Mouse (Mus musculus): ENCODE data around the gene Mturn. TPM values are rescaled to one million over a fixed set of nuclear protein-coding genes. Genes with fewer than 3 reads are reported as not detected.

The Mturn gene
- 7.3 TPM for polyA plus RNA-seq (2014; fragmentation: Illumina TruSeq; extraction: RNeasy Lipid Tissue Mini Kit (QIAGEN cat#74804); ENCODE audit: low read depth, low replicate concordance)

GRCm38 (mm10) chr6:54680891-54681745 lies at the start of gene Mturn:
Gene Mturn, plus strand, starts transcription at chr6:54681624.

Other genes starting within 250 kb of the Mturn start
- 5.1 TPM for gene Scrn1, start 115.1 kb upstream of the Mturn start, polyA plus RNA-seq (2014; fragmentation: Illumina TruSeq; extraction: RNeasy Lipid Tissue Mini Kit (QIAGEN cat#74804); ENCODE audit: low read depth, low replicate concordance)
- 40.2 TPM for gene Plekha8, start 86.5 kb upstream of the Mturn start, polyA plus RNA-seq (2014; fragmentation: Illumina TruSeq; extraction: RNeasy Lipid Tissue Mini Kit (QIAGEN cat#74804); ENCODE audit: low read depth, low replicate concordance)
- gene Fkbp14, start 84.3 kb upstream of the Mturn start, polyA plus RNA-seq (2014; fragmentation: Illumina TruSeq; extraction: RNeasy Lipid Tissue Mini Kit (QIAGEN cat#74804); ENCODE audit: low read depth, low replicate concordance) = 28.9 TPM
- gene Znrf2, start 135.3 kb downstream of the Mturn start, polyA plus RNA-seq (2014; fragmentation: Illumina TruSeq; extraction: RNeasy Lipid Tissue Mini Kit (QIAGEN cat#74804); ENCODE audit: low read depth, low replicate concordance) = 89.5 TPM